Mouse (Mus musculus) large intestine, adult 2 months (tissue): Measurements from ENCODE around the gene Copa. TPM values are rescaled to one million over a fixed set of nuclear protein-coding genes. Genes with fewer than 3 reads are reported as not detected.

Experiments
- DNase-seq: peaks from one replicate; pipeline ENCODE4 v3.0.0-alpha.2; 2012; ENCODE audit warnings: low read depth, low spot score
- WGBS: fragments of 180-500 bp; shearing (Covaris S2); methylation state at CpG from one replicate; pipeline ENCODE4 v1.1.7; 2018; 5-methylcytosine and 5-hydroxymethylcytosine counted together
- polyA plus RNA-seq: library from polyadenylated mRNA; depleted of rRNA; stranded (reverse); fragments of >200 nt; gene quantifications from 2 replicates; pipeline ENCODE4 v1.2.3, GENCODE M21; 2012

Copa gene
- polyA plus RNA-seq, 1 experiment, result 66.6 TPM

GRCm38 (mm10) chr1:172072604-172073003 is 9.7 kb upstream of the Copa start:
- DNase-seq, result no peak
- WGBS, result 98% methylated on average over 7 of the region's 7 CpGs

GRCm38 (mm10) chr1:172077981-172078380 is 4.3 kb upstream of the Copa start:
- 25% methylated on average over 5 of the region's 5 CpGs for WGBS
- DNase-seq, result peak; percentile 65

GRCm38 (mm10) chr1:172082899-172083445 is 643 bp downstream of the Copa start:
- under 1% methylated on average over 24 of the region's 24 CpGs for WGBS
- DNase-seq, result no peak

- 47% methylated on average over 3 of the region's 3 CpGs for WGBS
Measured at GRCm38 (mm10) chr1:172093522-172093921, 11.2 kb downstream of the Copa start.

GRCm38 (mm10) chr1:172094295-172094694 is 12.0 kb downstream of the Copa start:
- no peak for DNase-seq

More at GRCm38 (mm10) chr1:172093522-172093921, 11.2 kb downstream of the Copa start:
- DNase-seq, result no peak

GRCm38 (mm10) chr1:172095202-172095601 is 12.9 kb downstream of the Copa start:
- DNase-seq, result no peak
- 77% methylated on average over 6 of the region's 6 CpGs for WGBS

GRCm38 (mm10) chr1:172099325-172100033 is 17.1 kb downstream of the Copa start:
- 39% methylated on average over 6 of the region's 6 CpGs for WGBS
- DNase-seq, result peak; percentile 71

- 73% methylated on average over 4 of the region's 4 CpGs for WGBS
- DNase-seq, result no peak
Measured at GRCm38 (mm10) chr1:172103619-172104018, 21.3 kb downstream of the Copa start.

GRCm38 (mm10) chr1:172105101-172105500 is 22.8 kb downstream of the Copa start:
- DNase-seq, result no peak
- 38% methylated on average over 11 of the region's 11 CpGs for WGBS

- WGBS, result 84% methylated on average over 10 of the region's 10 CpGs
Measured at GRCm38 (mm10) chr1:172107777-172108477, 25.6 kb downstream of the Copa start.

GRCm38 (mm10) chr1:172116948-172117347 is 34.6 kb downstream of the Copa start:
- no peak for DNase-seq
- WGBS, result 91% methylated on average over 5 of the region's 5 CpGs

More at GRCm38 (mm10) chr1:172107777-172108477, 25.6 kb downstream of the Copa start:
- DNase-seq, result no peak

- WGBS, result 69% methylated on average over 6 of the region's 6 CpGs
- no peak for DNase-seq
Measured at GRCm38 (mm10) chr1:172119100-172119499, 36.8 kb downstream of the Copa start.

GRCm38 (mm10) chr1:172119720-172120119 is 37.4 kb downstream of the Copa start:
- no peak for DNase-seq
- 33% methylated on average over 3 of the region's 3 CpGs for WGBS

GRCm38 (mm10) chr1:172122671-172123070 is 40.3 kb downstream of the Copa start:
- DNase-seq, result no peak
- WGBS, result 56% methylated on average over 2 of the region's 2 CpGs

- WGBS, result 70% methylated on average over 6 of the region's 6 CpGs
- DNase-seq, result no peak
Measured at GRCm38 (mm10) chr1:172124572-172124971, 42.2 kb downstream of the Copa start.

- WGBS, result 1% methylated on average over 42 of the region's 42 CpGs
Measured at GRCm38 (mm10) chr1:172126376-172127347, 44.3 kb downstream of the Copa start, which contains the start of gene Pex19. TSS of gene Pex19 (plus strand) at chr1:172126755.

GRCm38 (mm10) chr1:172127487-172127886 is 45.2 kb downstream of the Copa start:
- 18% methylated on average over 5 of the region's 5 CpGs for WGBS
- no peak for DNase-seq

More at GRCm38 (mm10) chr1:172126376-172127347, 44.3 kb downstream of the Copa start, which contains the start of gene Pex19:
- DNase-seq, result no peak

GRCm38 (mm10) chr1:172128563-172128962 is 46.2 kb downstream of the Copa start:
- 94% methylated on average over 15 of the region's 15 CpGs for WGBS
- no peak for DNase-seq

GRCm38 (mm10) chr1:172129108-172129507 is 46.8 kb downstream of the Copa start:
- DNase-seq, result no peak
- 44% methylated on average over 2 of the region's 2 CpGs for WGBS
